Mouse (Mus musculus) lung, embryonic 16.5 days (tissue): Measurements from ENCODE around the gene Zmynd10. TPM values are rescaled to one million over a fixed set of nuclear protein-coding genes. Genes with fewer than 3 reads are reported as not detected.

Experiments used
- polyA plus RNA-seq: library from polyadenylated mRNA; unstranded; fragments of >200 nt; fragmentation: Nextera tagmentation; extraction: Ambion mirVana; gene quantifications from 2 replicates; pipeline ENCODE4 v1.2.1, GENCODE M21; 2015

Gene Zmynd10
- polyA plus RNA-seq, 1 experiment from 2014 or later = 16.7 TPM

Other genes starting within 250 kb of the Zmynd10 start
- 11.5 and 12.4 TPM in 2 replicates for gene Hemk1, start 208.9 kb upstream of the Zmynd10 start, polyA plus RNA-seq
- gene 6430571L13Rik, start 206.7 kb upstream of the Zmynd10 start, polyA plus RNA-seq = 0.83 and 0.85 TPM in 2 replicates
- 0.38 and 0.60 TPM in 2 replicates for gene Cacna2d2, start 147.7 kb upstream of the Zmynd10 start, polyA plus RNA-seq
- 39.0 and 39.4 TPM in 2 replicates for gene Tmem115, start 13.4 kb upstream of the Zmynd10 start, polyA plus RNA-seq
- gene Cyb561d2, start 5.1 kb upstream of the Zmynd10 start, polyA plus RNA-seq = 27.6 and 32.9 TPM in 2 replicates
- 41.9 and 43.7 TPM in 2 replicates for gene Nprl2, start 5.1 kb upstream of the Zmynd10 start, polyA plus RNA-seq
- gene Rassf1, start 4.3 kb downstream of the Zmynd10 start, polyA plus RNA-seq = 55.4 and 58.5 TPM in 2 replicates
- gene Tusc2, start 16.0 kb downstream of the Zmynd10 start, polyA plus RNA-seq = 35.6 and 41.6 TPM in 2 replicates
- gene Hyal2, start 20.6 kb downstream of the Zmynd10 start, polyA plus RNA-seq = 101 and 102 TPM in 2 replicates
- 10.1 and 13.8 TPM in 2 replicates for gene Hyal1, start 29.6 kb downstream of the Zmynd10 start, polyA plus RNA-seq
- 22.3 and 23.0 TPM in 2 replicates for gene Naa80, start 31.6 kb downstream of the Zmynd10 start, polyA plus RNA-seq
- 0.97 and 1.6 TPM in 2 replicates for gene Hyal3, start 33.5 kb downstream of the Zmynd10 start, polyA plus RNA-seq
- gene Ifrd2, start 40.3 kb downstream of the Zmynd10 start, polyA plus RNA-seq = 44.1 and 51.9 TPM in 2 replicates
- 11.8 and 12.5 TPM in 2 replicates for gene Sema3b, start 61.9 kb downstream of the Zmynd10 start, polyA plus RNA-seq
- gene Gnai2, start 88.1 kb downstream of the Zmynd10 start, polyA plus RNA-seq = 457 and 458 TPM in 2 replicates
- gene Slc38a3, start 122.2 kb downstream of the Zmynd10 start, polyA plus RNA-seq = 4.5 and 5.4 TPM in 2 replicates
- 0.65 and 1.2 TPM in 2 replicates for gene Gnat1, start 132.4 kb downstream of the Zmynd10 start, polyA plus RNA-seq
- 10.4 and 11.8 TPM in 2 replicates for gene Sema3f, start 163.2 kb downstream of the Zmynd10 start, polyA plus RNA-seq
- 212 and 220 TPM in 2 replicates for gene Rbm5, start 223.7 kb downstream of the Zmynd10 start, polyA plus RNA-seq